Mouse (Mus musculus): Measurements from ENCODE around the gene Cul5. TPM values are rescaled to one million over a fixed set of nuclear protein-coding genes. Genes with fewer than 3 reads are reported as not detected.

Gene Cul5
- polyA plus RNA-seq, 1 experiment, result 2.1 TPM

GRCm38 (mm10) chr9:53609306-53609967, 60.4 kb downstream of the Cul5 start:
- Histone ChIP-seq H3K36me3 (ENCODE audit: control insufficient read depth, insufficient read depth, low read length) (no peaks in the 10 kb centered on the region), H3K4me1 (ENCODE audit: control insufficient read depth, insufficient read depth, insufficient read length) (no peaks in the 10 kb centered on the region), H3K4me3 (ENCODE audit: extremely low read depth, insufficient read depth, insufficient read length) (peak overlapping the region; percentile 74), H3K27ac (ENCODE audit: insufficient read depth, low read length) (no peak overlapping the region), H3K27me3 (ENCODE audit: control insufficient read depth, insufficient read depth, low read length) (no peaks in the 10 kb centered on the region)
- DNase-seq (ENCODE audit: low read depth in 1 of 2, low spot score in 2 of 2), result no peak
- no peak for TF ChIP-seq CTCF (IDR thresholded peaks at IDR 0.05; ENCODE audit: extremely low read depth, insufficient read depth, insufficient read length, insufficient replicate concordance)
- no peak for TF ChIP-seq POLR2A (IDR thresholded peaks at IDR 0.05; ENCODE audit: low read depth, low read length)
- 57% methylated on average over 12 of the region's 12 CpGs for WGBS

DNA sequence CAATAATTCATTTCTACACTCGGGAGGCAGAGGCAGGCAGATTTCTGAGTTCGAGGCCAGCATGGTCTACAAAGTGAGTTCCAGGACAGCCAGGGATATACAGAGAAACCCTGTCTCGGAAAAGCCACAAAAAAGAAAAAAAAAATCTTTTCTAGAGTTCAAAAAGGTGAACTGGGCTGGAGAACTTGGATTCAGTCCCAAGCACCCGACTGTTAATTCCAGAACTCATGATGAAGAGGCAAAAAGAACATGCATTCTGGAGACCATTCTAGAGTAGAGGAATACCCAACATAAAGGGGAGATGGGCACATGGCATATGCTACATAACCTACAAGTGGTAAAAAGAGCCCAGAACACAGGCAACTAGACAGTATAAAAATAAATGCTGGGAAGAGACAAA, 62.0 kb downstream of the Cul5 start:
- peaks cover 10% of the 10 kb centered on the region; the same call in 1 of the 2 replicates for H3K4me1 ChIP-seq (ENCODE audit: control insufficient read depth, insufficient read depth, insufficient read length)
- no peaks in the 10 kb centered on the region for H3K36me3 ChIP-seq (ENCODE audit: control insufficient read depth, insufficient read depth, low read length)
- 89% methylated on average over 4 of the region's 4 CpGs for WGBS
- TF ChIP-seq POLR2A (IDR thresholded peaks at IDR 0.05; ENCODE audit: low read depth, low read length), result no peak
- TF ChIP-seq CTCF (IDR thresholded peaks at IDR 0.05; ENCODE audit: extremely low read depth, insufficient read depth, insufficient read length, insufficient replicate concordance), result no peak
- no peak overlapping the region for H3K4me3 ChIP-seq (ENCODE audit: extremely low read depth, insufficient read depth, insufficient read length)
- DNase-seq (ENCODE audit: low read depth in 1 of 2, low spot score in 2 of 2), result no peak
- H3K27me3 ChIP-seq (ENCODE audit: control insufficient read depth, insufficient read depth, low read length), result no peaks in the 10 kb centered on the region
- H3K27ac ChIP-seq (ENCODE audit: insufficient read depth, low read length), result no peak overlapping the region

GRCm38 (mm10) chr9:53607192-53607591, 62.6 kb downstream of the Cul5 start:
- Histone ChIP-seq H3K27me3 (ENCODE audit: control insufficient read depth, insufficient read depth, low read length) (no peaks in the 10 kb centered on the region), H3K36me3 (ENCODE audit: control insufficient read depth, insufficient read depth, low read length) (no peaks in the 10 kb centered on the region), H3K4me1 (ENCODE audit: control insufficient read depth, insufficient read depth, insufficient read length) (peaks cover 10% of the 10 kb centered on the region; the same call in 1 of the 2 replicates), H3K4me3 (ENCODE audit: extremely low read depth, insufficient read depth, insufficient read length) (no peak overlapping the region), H3K27ac (ENCODE audit: insufficient read depth, low read length) (no peak overlapping the region)
- TF ChIP-seq POLR2A (IDR thresholded peaks at IDR 0.05; ENCODE audit: low read depth, low read length) (no peak), CTCF (IDR thresholded peaks at IDR 0.05; ENCODE audit: extremely low read depth, insufficient read depth, insufficient read length, insufficient replicate concordance) (no peak)
- DNase-seq (ENCODE audit: low read depth in 1 of 2, low spot score in 2 of 2), result no peak
- WGBS, result 92% methylated on average over 3 of the region's 3 CpGs

DNA sequence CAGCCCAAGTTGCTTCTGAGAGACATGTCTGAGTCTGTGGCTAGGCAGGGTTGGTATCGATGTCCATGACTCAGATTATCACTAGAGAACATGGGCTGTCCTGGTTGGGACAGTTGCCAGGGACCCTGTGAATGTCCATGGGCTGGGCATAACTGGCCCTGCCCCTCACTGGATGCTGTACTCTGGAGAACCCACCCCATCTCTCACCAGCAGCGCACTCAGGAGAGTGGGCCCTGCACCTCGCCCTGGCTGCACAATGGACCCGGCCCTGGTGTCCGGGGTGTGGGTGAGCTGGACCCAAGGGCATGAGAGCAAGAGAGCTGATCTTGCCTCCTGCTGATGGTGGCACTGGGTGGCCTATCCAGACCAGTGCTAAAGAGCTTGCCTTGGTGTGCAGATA, 64.9 kb downstream of the Cul5 start:
- no peak for TF ChIP-seq POLR2A (IDR thresholded peaks at IDR 0.05; ENCODE audit: low read depth, low read length)
- no peak for TF ChIP-seq CTCF (IDR thresholded peaks at IDR 0.05; ENCODE audit: extremely low read depth, insufficient read depth, insufficient read length, insufficient replicate concordance)
- Histone ChIP-seq H3K27ac (ENCODE audit: insufficient read depth, low read length) (no peak overlapping the region), H3K4me1 (ENCODE audit: control insufficient read depth, insufficient read depth, insufficient read length) (peaks cover 10% of the 10 kb centered on the region; the same call in 1 of the 2 replicates), H3K36me3 (ENCODE audit: control insufficient read depth, insufficient read depth, low read length) (no peaks in the 10 kb centered on the region), H3K27me3 (ENCODE audit: control insufficient read depth, insufficient read depth, low read length) (no peaks in the 10 kb centered on the region), H3K4me3 (ENCODE audit: extremely low read depth, insufficient read depth, insufficient read length) (no peak overlapping the region)
- DNase-seq (ENCODE audit: low read depth in 1 of 2, low spot score in 2 of 2), result no peak
- 96% methylated on average over 5 of the region's 5 CpGs for WGBS

GRCm38 (mm10) chr9:53603849-53604248, 66.0 kb downstream of the Cul5 start:
- TF ChIP-seq CTCF (IDR thresholded peaks at IDR 0.05; ENCODE audit: extremely low read depth, insufficient read depth, insufficient read length, insufficient replicate concordance), result no peak
- no peak for TF ChIP-seq POLR2A (IDR thresholded peaks at IDR 0.05; ENCODE audit: low read depth, low read length)
- H3K27ac ChIP-seq (ENCODE audit: insufficient read depth, low read length), result no peak overlapping the region
- no peak for DNase-seq (ENCODE audit: low read depth in 1 of 2, low spot score in 2 of 2)
- peaks cover 10% of the 10 kb centered on the region; the same call in 1 of the 2 replicates for H3K4me1 ChIP-seq (ENCODE audit: control insufficient read depth, insufficient read depth, insufficient read length)
- no peaks in the 10 kb centered on the region for H3K36me3 ChIP-seq (ENCODE audit: control insufficient read depth, insufficient read depth, low read length)
- 90% methylated on average over 3 of the region's 3 CpGs for whole genome bisulfite sequencing
- H3K27me3 ChIP-seq (ENCODE audit: control insufficient read depth, insufficient read depth, low read length), result no peaks in the 10 kb centered on the region
- H3K4me3 ChIP-seq (ENCODE audit: extremely low read depth, insufficient read depth, insufficient read length), result no peak overlapping the region

DNA sequence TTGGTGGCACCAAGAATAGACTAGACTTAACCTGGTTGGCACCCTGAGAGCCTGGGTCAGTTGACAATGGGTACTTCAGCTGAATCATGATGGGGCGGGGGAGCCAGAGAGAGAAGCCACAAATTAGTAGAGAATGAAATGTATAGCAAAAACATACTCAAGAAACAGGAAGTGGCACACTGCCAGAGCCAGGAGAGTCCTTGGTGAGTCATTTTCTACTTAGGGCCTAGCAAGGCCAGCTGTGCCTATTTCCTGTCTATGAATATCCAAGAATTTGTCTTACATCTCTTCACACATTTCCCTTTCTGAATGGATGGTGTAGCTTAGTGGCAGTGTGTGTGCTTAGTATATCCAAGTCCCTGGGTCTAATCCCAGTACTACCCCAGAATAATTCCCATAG, 66.4 kb downstream of the Cul5 start:
- TF ChIP-seq CTCF (IDR thresholded peaks at IDR 0.05; ENCODE audit: extremely low read depth, insufficient read depth, insufficient read length, insufficient replicate concordance) (no peak), POLR2A (IDR thresholded peaks at IDR 0.05; ENCODE audit: low read depth, low read length) (no peak)
- Histone ChIP-seq H3K27me3 (ENCODE audit: control insufficient read depth, insufficient read depth, low read length) (no peaks in the 10 kb centered on the region), H3K4me3 (ENCODE audit: extremely low read depth, insufficient read depth, insufficient read length) (no peak overlapping the region), H3K27ac (ENCODE audit: insufficient read depth, low read length) (no peak overlapping the region), H3K4me1 (ENCODE audit: control insufficient read depth, insufficient read depth, insufficient read length) (peaks cover 10% of the 10 kb centered on the region; the same call in 1 of the 2 replicates), H3K36me3 (ENCODE audit: control insufficient read depth, insufficient read depth, low read length) (no peaks in the 10 kb centered on the region)
- peak; percentile 11 to 22 for DNase-seq (ENCODE audit: low read depth in 1 of 2, low spot score in 2 of 2)
- 7% methylated on average over 1 of the region's 1 CpGs for WGBS

GRCm38 (mm10) chr9:53601541-53601940, 68.3 kb downstream of the Cul5 start:
- DNase-seq (ENCODE audit: low read depth in 1 of 2, low spot score in 2 of 2), result no peak
- H3K4me3 ChIP-seq (ENCODE audit: extremely low read depth, insufficient read depth, insufficient read length), result no peak overlapping the region
- H3K36me3 ChIP-seq (ENCODE audit: control insufficient read depth, insufficient read depth, low read length), result no peaks in the 10 kb centered on the region
- TF ChIP-seq POLR2A (IDR thresholded peaks at IDR 0.05; ENCODE audit: low read depth, low read length) (no peak), CTCF (IDR thresholded peaks at IDR 0.05; ENCODE audit: extremely low read depth, insufficient read depth, insufficient read length, insufficient replicate concordance) (no peak)
- WGBS, result 94% methylated on average over 2 of the region's 2 CpGs
- H3K27ac ChIP-seq (ENCODE audit: insufficient read depth, low read length), result no peak overlapping the region
- peaks cover 10% of the 10 kb centered on the region; the same call in 1 of the 2 replicates for H3K4me1 ChIP-seq (ENCODE audit: control insufficient read depth, insufficient read depth, insufficient read length)
- H3K27me3 ChIP-seq (ENCODE audit: control insufficient read depth, insufficient read depth, low read length), result no peaks in the 10 kb centered on the region
